Mouse (Mus musculus): ENCODE data around the gene Gm6377. TPM values are rescaled to one million over a fixed set of nuclear protein-coding genes. Genes with fewer than 3 reads are reported as not detected.

The Gm6377 gene
- polyA plus RNA-seq, 1 experiment from 2014 or later: 0.03 TPM

DNA sequence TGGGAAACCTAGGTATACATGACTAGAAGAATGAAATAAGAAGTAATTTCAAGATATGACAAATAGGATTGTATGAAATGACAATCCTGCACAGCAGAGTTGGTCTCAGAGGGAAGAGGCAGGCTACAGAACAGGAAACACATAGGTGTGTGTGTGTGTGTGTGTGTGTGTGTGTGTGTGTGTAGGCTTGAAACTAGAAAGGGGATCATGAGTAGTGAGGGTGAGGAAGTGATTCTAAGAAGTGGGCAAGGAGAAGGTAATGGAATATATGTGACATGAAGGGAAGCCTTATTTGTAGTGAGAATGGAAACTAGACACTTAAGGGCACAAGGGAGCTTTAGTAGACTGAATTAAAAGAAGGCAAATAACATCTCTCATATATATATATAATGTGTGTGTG, 11.3 kb downstream of the Gm6377 start:
- in situ Hi-C loops (cut with MboI; ENCODE audit: low pct_unique_long_range_greater_than_20kb): no loop called here
- H3K27me3 ChIP-seq: no peaks in the 10 kb centered on the region
- no peak for TF ChIP-seq CTCF (IDR thresholded peaks at IDR 0.05)

DNA sequence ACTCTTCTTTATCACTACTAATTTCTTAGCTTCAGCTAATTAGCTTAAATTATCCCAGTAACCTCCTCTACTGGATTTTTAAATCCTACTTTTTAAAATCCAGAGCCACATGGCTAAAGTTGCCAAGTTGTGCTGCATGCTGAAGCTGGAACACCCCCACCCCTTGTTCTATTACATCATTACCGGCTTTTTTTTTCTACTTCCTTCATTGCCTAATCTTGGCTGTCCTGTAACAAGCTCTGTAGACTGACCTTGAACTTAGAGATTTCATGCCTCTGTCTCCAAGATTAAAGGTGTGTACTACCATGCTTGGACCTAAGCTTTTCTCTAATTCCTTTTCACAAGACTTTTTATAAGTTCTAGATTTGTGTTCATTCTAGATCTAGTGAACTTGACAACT, 32.2 kb downstream of the Gm6377 start:
- no peak for TF ChIP-seq CTCF (IDR thresholded peaks at IDR 0.05)
- H3K27me3 ChIP-seq: peaks cover 14% of the 10 kb centered on the region
- no peak for DNase-seq (ENCODE audit: low read depth, low spot score)
- ChIA-PET POLR2A (no interaction called here), CTCF (no interaction called here)
- no peak for ATAC-seq
- in situ Hi-C loops (cut with MboI; ENCODE audit: low pct_unique_long_range_greater_than_20kb): no loop called here

More for the DNA sequence above, 11.3 kb downstream of the Gm6377 start:
- ChIA-PET POLR2A (interaction anchor here (0.7 kb wide), 1 partner anchor 23 kb away, joined by 4 read pairs; no protein-coding TSS in a partner anchor), CTCF (interaction anchor here (0.8 kb wide), 1 partner anchor 14 kb away, joined by 4 read pairs; no protein-coding TSS in a partner anchor)
- no peak for ATAC-seq
- no peak for DNase-seq (ENCODE audit: low read depth, low spot score)

DNA sequence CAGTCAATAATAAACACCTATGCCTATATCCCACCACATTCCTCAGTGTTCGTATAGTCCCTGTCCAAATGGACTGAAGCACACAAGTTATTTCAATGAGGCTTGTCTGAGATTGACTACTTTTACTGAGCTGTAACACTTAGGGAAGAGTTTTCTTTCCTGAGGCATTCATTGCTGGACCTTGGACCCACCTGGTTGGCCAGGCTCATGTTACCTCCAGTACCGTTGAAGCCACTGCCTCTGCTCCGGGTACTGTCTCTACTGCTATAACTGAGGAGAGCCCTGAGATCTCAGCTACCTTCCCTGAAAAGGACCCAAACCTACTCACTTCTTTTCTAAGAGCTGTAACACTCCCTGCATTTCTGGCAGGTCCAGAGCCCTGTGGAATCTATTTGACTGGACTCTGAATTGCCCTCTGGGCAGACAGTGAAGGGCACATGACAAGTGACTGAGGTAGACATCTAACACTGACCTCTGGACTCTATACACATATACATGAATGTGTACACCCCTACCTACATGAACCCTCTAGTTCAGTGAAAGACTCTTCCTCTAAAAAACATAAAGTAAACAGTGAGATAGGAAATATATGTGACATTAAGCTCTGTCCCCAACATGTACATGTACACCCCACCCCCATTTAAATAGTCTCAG, 39.0 kb downstream of the Gm6377 start:
- ATAC-seq: no peak
- DNase-seq (ENCODE audit: low read depth, low spot score): no peak
- ChIA-PET CTCF (no interaction called here), POLR2A (interaction anchor here (0.7 kb wide), 1 partner anchor 297 kb away, joined by 4 read pairs; no protein-coding TSS in a partner anchor)
- no peak for TF ChIP-seq CTCF (IDR thresholded peaks at IDR 0.05)
- in situ Hi-C loops (cut with MboI; ENCODE audit: low pct_unique_long_range_greater_than_20kb): loop anchor here (10.0 kb wide), 1 partner anchor 59 kb away; no protein-coding TSS in a partner anchor
- H3K27me3 ChIP-seq: peaks cover 15% of the 10 kb centered on the region

DNA sequence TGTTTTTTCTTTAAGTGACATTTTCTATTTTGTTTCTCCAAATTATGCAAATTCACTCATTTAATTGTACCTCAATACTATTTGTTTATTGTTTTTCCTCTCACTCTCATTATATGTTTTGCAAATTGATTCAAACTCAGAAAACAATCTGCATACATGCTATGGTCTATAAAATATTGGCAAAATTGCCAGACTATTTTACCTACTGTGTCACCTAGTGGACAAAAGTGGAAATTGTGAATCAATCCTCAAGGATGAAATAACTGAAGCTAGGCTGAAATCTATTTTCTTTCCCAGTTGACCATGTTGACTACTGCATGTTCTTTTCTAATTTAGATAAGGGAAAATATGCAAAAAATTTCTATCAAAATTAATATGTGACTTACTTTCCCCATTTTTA, 41.6 kb downstream of the Gm6377 start:
- CTCF ChIA-PET: no interaction called here
- peaks cover 23% of the 10 kb centered on the region for H3K27me3 ChIP-seq
- POLR2A ChIA-PET: no interaction called here
- TF ChIP-seq CTCF (IDR thresholded peaks at IDR 0.05): peak; percentile 23
- ATAC-seq: no peak
- no peak for DNase-seq (ENCODE audit: low read depth, low spot score)
- in situ Hi-C loops (cut with MboI; ENCODE audit: low pct_unique_long_range_greater_than_20kb): loop anchor here (10.0 kb wide), 1 partner anchor 57 kb away; no protein-coding TSS in a partner anchor

Other genes with a start within 250 kb of the Gm6377 start
- gene Hmgn5, start 183.4 kb upstream of the Gm6377 start, polyA plus RNA-seq (2021): 27.2 TPM
- gene Sh3bgrl, start 101.4 kb upstream of the Gm6377 start, polyA plus RNA-seq (2021): 127 TPM